In the genomic region with DNA sequence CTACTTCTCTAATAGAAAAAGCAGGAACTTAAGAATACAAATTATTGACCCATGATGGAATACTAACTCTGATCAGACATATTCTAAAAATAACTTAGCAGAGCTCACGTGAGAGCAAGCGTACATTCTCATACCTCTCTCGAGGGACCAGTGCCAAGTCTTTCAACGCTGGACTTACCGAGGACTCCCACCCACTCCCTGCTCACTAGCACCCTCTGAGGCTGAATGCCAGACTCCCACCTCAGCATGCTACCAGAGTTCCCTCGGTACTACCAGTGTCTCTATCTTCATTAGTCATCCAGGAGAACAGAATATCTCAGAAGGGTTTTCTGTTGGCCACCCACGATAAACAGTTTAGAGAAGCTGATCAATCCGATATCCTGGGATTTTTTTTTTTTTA, we compare ENCODE assay signal across 12 mouse cellular contexts.
A peak's percentile ranks its signal among the peaks of the same experiment; 100 is the strongest.
DNase-seq lines count a peak whose midpoint lies in the region; ATAC-seq and TF ChIP-seq lines count a peak whose summit lies in the region.
"Had no signal": no experiment of that assay in that cellular context is flagged by ENCODE, and none has a peak within 500 bp of the region (broad histone marks: within the 10 kb centered on the region; RNA-seq: fewer than 3 reads in every experiment).

No protein-coding gene starts in this region.

- H3K27me3 ChIP-seq in kidney, postnatal 0 days (ENCODE audit: insufficient read depth, low read length), result no peaks in the 10 kb centered on the region
- no peaks in the 10 kb centered on the region for H3K27me3 ChIP-seq in kidney, embryonic 15.5 days
- H3K27me3 ChIP-seq in heart, embryonic 11.5 days (ENCODE audit: control insufficient read depth, insufficient read depth, low read length), result no peaks in the 10 kb centered on the region
- H3K27me3 ChIP-seq in heart, embryonic 13.5 days (replicated peaks), result no peaks in the 10 kb centered on the region
- H3K27me3 ChIP-seq: embryonic facial prominence, embryonic 15.5 days had no signal

- no peak for ATAC-seq in kidney, postnatal 0 days (replicated peaks; ENCODE audit: low FRiP score, low read depth)
- ATAC-seq in kidney, embryonic 15.5 days (replicated peaks; ENCODE audit: low FRiP score), result no peak
- no peak for ATAC-seq in heart, embryonic 11.5 days (replicated peaks; ENCODE audit: insufficient number of reproducible peaks, low FRiP score, low TSS enrichment)
- ATAC-seq in heart, embryonic 13.5 days (ENCODE audit: extremely low read depth, insufficient number of reproducible peaks, low FRiP score, low TSS enrichment), result no peak; the same call in 1 of the 2 replicates
- ATAC-seq: inflammation-experienced regulatory T-cells, adult 6 months had no signal

- no peak overlapping the region for H3K4me3 ChIP-seq in kidney, postnatal 0 days (replicated peaks; ENCODE audit: low read depth, low read length)
- no peak overlapping the region for H3K4me3 ChIP-seq in kidney, embryonic 15.5 days (replicated peaks)
- H3K4me3 ChIP-seq in heart, embryonic 11.5 days (ENCODE audit: low read depth, low read length), result no peak overlapping the region
- H3K4me3 ChIP-seq in heart, embryonic 13.5 days, result peak overlapping the region; percentile 16; the same call in 1 of the 2 replicates
- H3K4me3 ChIP-seq: embryonic facial prominence, embryonic 15.5 days had no signal

- peaks cover 6% of the 10 kb centered on the region for H3K4me1 ChIP-seq in kidney, postnatal 0 days (replicated peaks; ENCODE audit: insufficient read depth, low read length)
- peaks cover 28% of the 10 kb centered on the region for H3K4me1 ChIP-seq in kidney, embryonic 15.5 days
- H3K4me1 ChIP-seq in heart, embryonic 11.5 days (ENCODE audit: control insufficient read depth, insufficient read depth, low read length), result peaks cover 15% of the 10 kb centered on the region
- peaks cover 32% of the 10 kb centered on the region for H3K4me1 ChIP-seq in heart, embryonic 13.5 days

- peak; percentile 44 for DNase-seq in kidney, postnatal 0 days (ENCODE audit: low spot score)
- peak; percentile 7 for DNase-seq in lung, postnatal 14 days
- no peak for DNase-seq in thymus, postnatal 25 days
- DNase-seq in cerebellum, postnatal 4 days (ENCODE audit: low spot score in 2 of 2), result no peak
- DNase-seq: cerebellum, adult 11 months; gastrocnemius, postnatal 14 days had no signal

- no peaks in the 10 kb centered on the region for H3K9me3 ChIP-seq in kidney, postnatal 0 days (replicated peaks; ENCODE audit: low read length)
- H3K9me3 ChIP-seq in kidney, embryonic 15.5 days (replicated peaks), result no peaks in the 10 kb centered on the region
- H3K9me3 ChIP-seq in heart, embryonic 11.5 days (replicated peaks; ENCODE audit: control insufficient read depth, low read length), result no peaks in the 10 kb centered on the region
- no peaks in the 10 kb centered on the region for H3K9me3 ChIP-seq in heart, embryonic 13.5 days
- H3K9me3 ChIP-seq: embryonic facial prominence, embryonic 15.5 days had no signal

- no peaks in the 10 kb centered on the region for H3K36me3 ChIP-seq in kidney, postnatal 0 days (ENCODE audit: insufficient read depth, low read length)
- no peaks in the 10 kb centered on the region for H3K36me3 ChIP-seq in kidney, embryonic 15.5 days
- no peaks in the 10 kb centered on the region for H3K36me3 ChIP-seq in heart, embryonic 11.5 days (ENCODE audit: control insufficient read depth, insufficient read depth, low read length)
- H3K36me3 ChIP-seq in heart, embryonic 13.5 days, result no peaks in the 10 kb centered on the region
- H3K36me3 ChIP-seq: embryonic facial prominence, embryonic 15.5 days had no signal

- TF ChIP-seq CTCF in kidney, postnatal 0 days (IDR thresholded peaks at IDR 0.05; ENCODE audit: low read depth), result peak; percentile 32; the same call in 1 of the 2 replicates

- WGBS in kidney, postnatal 0 days, result 35% methylated on average over 8 of the region's 8 CpGs
- WGBS in kidney, embryonic 15.5 days, result 47% methylated on average over 8 of the region's 8 CpGs
- 35% methylated on average over 8 of the region's 8 CpGs for WGBS in heart, embryonic 11.5 days (ENCODE audit: insufficient replicate concordance)
- 28% methylated on average over 8 of the region's 8 CpGs for WGBS in heart, embryonic 13.5 days

- no peak overlapping the region for H3K27ac ChIP-seq in kidney, postnatal 0 days
- H3K27ac ChIP-seq in kidney, embryonic 15.5 days, result no peak overlapping the region
- no peak overlapping the region for H3K27ac ChIP-seq in heart, embryonic 11.5 days (ENCODE audit: low read depth, low read length)
- peak overlapping the region; percentile 22 for H3K27ac ChIP-seq in heart, embryonic 13.5 days (replicated peaks)
- H3K27ac ChIP-seq: embryonic facial prominence, embryonic 15.5 days; macrophage had no signal

- no peak overlapping the region for H3K4me2 ChIP-seq in kidney, postnatal 0 days (ENCODE audit: low read length)
- H3K4me2 ChIP-seq in kidney, embryonic 15.5 days, result no peak overlapping the region
- H3K4me2 ChIP-seq in heart, embryonic 11.5 days, result peak overlapping the region; percentile 24; the same call in 1 of the 2 replicates
- H3K4me2 ChIP-seq in heart, embryonic 13.5 days, result peak overlapping the region; percentile 53
- H3K4me2 ChIP-seq: embryonic facial prominence, embryonic 15.5 days had no signal

- H3K9ac ChIP-seq in kidney, postnatal 0 days (ENCODE audit: low read depth, low read length), result no peak overlapping the region
- H3K9ac ChIP-seq in kidney, embryonic 15.5 days, result no peak overlapping the region
- H3K9ac ChIP-seq in heart, embryonic 11.5 days (ENCODE audit: low read depth, low read length), result no peak overlapping the region
- no peak overlapping the region for H3K9ac ChIP-seq in heart, embryonic 13.5 days
- H3K9ac ChIP-seq: embryonic facial prominence, embryonic 15.5 days had no signal

Comparison
In these comparisons a context has a peak if more than half of its experiments do, and no peak if none do; other contexts are left out.
1. DNase-seq: peak in kidney, postnatal 0 days (single experiment) and lung, postnatal 14 days (single experiment); none in thymus, postnatal 25 days (single experiment) and cerebellum, postnatal 4 days (0 of 2).
2. H3K4me2 ChIP-seq: peak in heart, embryonic 11.5 days (single experiment) and heart, embryonic 13.5 days (single experiment); none in kidney, postnatal 0 days (single experiment) and kidney, embryonic 15.5 days (single experiment).